Mouse (Mus musculus) MEL (cell line): Measurements from ENCODE around the gene Tnxb. TPM values are rescaled to one million over a fixed set of nuclear protein-coding genes. Genes with fewer than 3 reads are reported as not detected.
A peak's percentile ranks its signal among the peaks of the same experiment; 100 is the strongest.

ENCODE experiments used
- DNase-seq: peaks from one replicate; pipeline ENCODE4 v3.0.0; 2011; ENCODE audit warnings: low read depth, low spot score
- H3K27ac ChIP-seq: 2 replicates; pipeline ENCODE4 v1.5.1; 2012; ENCODE audit warnings: low read depth, mild to moderate bottlenecking, control low read depth, low read length, moderate library complexity; ENCODE audit not compliant: control insufficient read depth
- H3K27me3 ChIP-seq, 2 experiments: fragments of 150-350 bp in 1 of 2; sonication (generic) in 1 of 2; 2 replicates each; pipeline ENCODE4 v1.6.1; 2012; ENCODE audit warnings: low read length in 2 of 2, mild to moderate bottlenecking in 2 of 2, improper control_type of control experiment in 1 of 2, moderate library complexity in 1 of 2; ENCODE audit not compliant: insufficient read depth in 2 of 2, control insufficient read depth in 1 of 2
- H3K36me3 ChIP-seq, 2 experiments: 2 replicates each; pipeline ENCODE4 v1.6.1; 2012 to 2014; ENCODE audit warnings: low read length in 2 of 2, improper control_type of control experiment in 1 of 2, inconsistent platforms in 1 of 2, mild to moderate bottlenecking in 1 of 2; ENCODE audit not compliant: insufficient read depth in 2 of 2, control insufficient read depth in 1 of 2
- H3K4me1 ChIP-seq, 2 experiments: fragments of 150-350 bp in 1 of 2; sonication (generic) in 1 of 2; 2 replicates each; pipeline ENCODE4 v1.6.1; 2012; ENCODE audit warnings: low read length in 2 of 2, improper control_type of control experiment in 1 of 2, mild to moderate bottlenecking in 1 of 2; ENCODE audit not compliant: insufficient read depth in 2 of 2, control insufficient read depth in 1 of 2
- H3K4me3 ChIP-seq, 2 experiments: fragments of 150-350 bp in 1 of 2; sonication (generic) in 1 of 2; 2 replicates each; pipeline ENCODE4 v1.5.1; 2012; ENCODE audit warnings: low read depth in 2 of 2, low read length in 2 of 2, mild to moderate bottlenecking in 2 of 2, moderate library complexity in 2 of 2, control low read depth in 1 of 2, improper control_type of control experiment in 1 of 2; ENCODE audit not compliant: control insufficient read depth in 1 of 2, insufficient read depth in 1 of 2
- H3K79me2 ChIP-seq: 2 replicates; pipeline ENCODE4 v1.6.1; 2012; ENCODE audit warnings: mild to moderate bottlenecking, low read length, moderate library complexity; ENCODE audit not compliant: control insufficient read depth, poor library complexity, insufficient read depth
- H3K9ac ChIP-seq: 2 replicates; pipeline ENCODE4 v1.6.1; 2012; ENCODE audit warnings: low read depth, mild to moderate bottlenecking, control low read depth, low read length, moderate library complexity; ENCODE audit not compliant: control insufficient read depth, poor library complexity, severe bottlenecking
- H3K9me3 ChIP-seq: fragments of 150-350 bp; sonication (generic); replicated peaks from 2 replicates; pipeline ENCODE4 v1.6.1; 2012; ENCODE audit warnings: mild to moderate bottlenecking, low read length, improper control_type of control experiment, moderate library complexity; ENCODE audit not compliant: insufficient read depth
- CTCF ChIP-seq, 3 experiments: IDR thresholded peaks in 2 of 3; conservative IDR thresholded peaks in 1 of 3; 2 replicates each; pipeline ENCODE4 v1.5.1; 2011 to 2012; ENCODE audit warnings: low read length in 3 of 3, low read depth in 2 of 3, mild to moderate bottlenecking in 2 of 3, improper control_type of control experiment in 1 of 3, inconsistent platforms in 1 of 3, mixed read lengths in 1 of 3, moderate library complexity in 1 of 3; ENCODE audit not compliant: control insufficient read depth in 1 of 3, insufficient read depth in 1 of 3, poor library complexity in 1 of 3, severe bottlenecking in 1 of 3
- E2F4 ChIP-seq: IDR thresholded peaks from 2 replicates; pipeline ENCODE4 v1.6.1; 2011; ENCODE audit warnings: low read depth, low read length, improper control_type of control experiment, borderline replicate concordance
- ELF1 ChIP-seq: IDR thresholded peaks from 2 replicates; pipeline ENCODE4 v1.6.1; 2014; ENCODE audit warnings: low read depth, mild to moderate bottlenecking, inconsistent platforms, low read length, improper control_type of control experiment, moderate library complexity
- EP300 ChIP-seq, 2 experiments: IDR thresholded peaks; 2 replicates each; pipeline ENCODE4 v1.6.1; 2011; ENCODE audit warnings: improper control_type of control experiment in 2 of 2, low read length in 2 of 2, low read depth in 1 of 2, mild to moderate bottlenecking in 1 of 2
- GATA1 ChIP-seq: IDR thresholded peaks from 2 replicates; pipeline ENCODE4 v1.6.1; 2011; ENCODE audit warnings: low read depth, low read length, improper control_type of control experiment
- JUND ChIP-seq: IDR thresholded peaks from 2 replicates; pipeline ENCODE4 v1.6.1; 2011; ENCODE audit warnings: low read depth, mild to moderate bottlenecking, improper control_type of control experiment, low read length
- KAT2A ChIP-seq: conservative IDR thresholded peaks from 2 replicates; pipeline ENCODE4 v1.6.1; 2012; ENCODE audit warnings: low read depth, low read length, improper control_type of control experiment, inconsistent platforms
- MAFK ChIP-seq: IDR thresholded peaks from 2 replicates; pipeline ENCODE4 v1.6.1; 2011; ENCODE audit warnings: low read depth, mild to moderate bottlenecking, low read length, improper control_type of control experiment, borderline replicate concordance
- MAX ChIP-seq: IDR thresholded peaks from 2 replicates; pipeline ENCODE4 v1.6.1; 2011; ENCODE audit warnings: low read length, improper control_type of control experiment
- MEF2A ChIP-seq: IDR thresholded peaks from 2 replicates; pipeline ENCODE4 v1.6.1; 2014; ENCODE audit warnings: low read depth, mild to moderate bottlenecking, inconsistent platforms, low read length, improper control_type of control experiment; ENCODE audit not compliant: poor library complexity, insufficient replicate concordance, severe bottlenecking; ENCODE audit errors: extremely low read depth
- MXI1 ChIP-seq: IDR thresholded peaks from 2 replicates; pipeline ENCODE4 v1.6.1; 2011; ENCODE audit warnings: mild to moderate bottlenecking, low read depth, low read length, improper control_type of control experiment
- MYB ChIP-seq: IDR thresholded peaks from 2 replicates; pipeline ENCODE4 v1.6.1; 2011; ENCODE audit warnings: mild to moderate bottlenecking, low read depth, low read length, improper control_type of control experiment
- MYC ChIP-seq: IDR thresholded peaks from 2 replicates; pipeline ENCODE4 v1.6.1; 2011; ENCODE audit warnings: low read depth, mild to moderate bottlenecking, low read length, improper control_type of control experiment, moderate library complexity
- NRF1 ChIP-seq: IDR thresholded peaks from 2 replicates; pipeline ENCODE4 v1.6.1; 2014; ENCODE audit warnings: low read depth, mild to moderate bottlenecking, inconsistent platforms, low read length, improper control_type of control experiment, moderate library complexity; ENCODE audit not compliant: poor library complexity, insufficient read depth, severe bottlenecking
- POLR2AphosphoS2 ChIP-seq: IDR thresholded peaks from 2 replicates; pipeline ENCODE4 v1.6.1; 2011; ENCODE audit warnings: low read length, improper control_type of control experiment
- RAD21 ChIP-seq: IDR thresholded peaks from 2 replicates; pipeline ENCODE4 v1.6.1; 2011; ENCODE audit warnings: mild to moderate bottlenecking, low read depth, low read length, improper control_type of control experiment
- SMC3 ChIP-seq: IDR thresholded peaks from 2 replicates; pipeline ENCODE4 v1.6.1; 2011; ENCODE audit warnings: low read depth, low read length, improper control_type of control experiment
- TBP ChIP-seq: IDR thresholded peaks from 2 replicates; pipeline ENCODE4 v1.8.0; 2011; ENCODE audit warnings: low read depth, low read length, improper control_type of control experiment
- TCF12 ChIP-seq: IDR thresholded peaks from 2 replicates; pipeline ENCODE4 v1.6.1; 2014; ENCODE audit warnings: low read depth, mild to moderate bottlenecking, inconsistent platforms, low read length, improper control_type of control experiment, moderate library complexity
- USF1 ChIP-seq: IDR thresholded peaks from 2 replicates; pipeline ENCODE4 v1.6.1; 2014; ENCODE audit warnings: low read depth, mild to moderate bottlenecking, inconsistent platforms, low read length, improper control_type of control experiment, moderate library complexity
- ZKSCAN1 ChIP-seq: IDR thresholded peaks from 2 replicates; pipeline ENCODE4 v1.6.1; 2012; ENCODE audit warnings: low read depth, mild to moderate bottlenecking, inconsistent platforms, low read length, improper control_type of control experiment, moderate library complexity
- ZMIZ1 ChIP-seq: IDR thresholded peaks from 2 replicates; pipeline ENCODE4 v1.6.1; 2012; ENCODE audit warnings: low read depth, mild to moderate bottlenecking, inconsistent platforms, low read length, improper control_type of control experiment, moderate library complexity
- polyA plus RNA-seq, 2 experiments: library from polyadenylated mRNA; stranded (reverse) in 1 of 2; unstranded in 1 of 2; fragments of >175 nt in 1 of 2; fragments of >200 nt in 1 of 2; gene quantifications; 2 replicates each; pipeline versions ENCODE4 v1.2.1 to v1.2.4; 2012; ENCODE audit warnings: low replicate concordance in 2 of 2, low read depth in 1 of 2; ENCODE audit not compliant: insufficient read length in 2 of 2, insufficient read depth in 1 of 2, missing spikeins in 1 of 2
- total RNA-seq: library from RNA; depleted of rRNA; stranded (reverse); fragments of 300-350 nt; gene quantifications from 2 replicates; pipeline ENCODE4 v1.2.3, GENCODE M21; 2012; rRNA removed

Tnxb gene
- total RNA-seq (0.16 and 0.27 TPM in 2 replicates), polyA plus RNA-seq (under 1 TPM in 1 of 2 experiments, not detected in 1; 0.28 TPM)

DNA sequence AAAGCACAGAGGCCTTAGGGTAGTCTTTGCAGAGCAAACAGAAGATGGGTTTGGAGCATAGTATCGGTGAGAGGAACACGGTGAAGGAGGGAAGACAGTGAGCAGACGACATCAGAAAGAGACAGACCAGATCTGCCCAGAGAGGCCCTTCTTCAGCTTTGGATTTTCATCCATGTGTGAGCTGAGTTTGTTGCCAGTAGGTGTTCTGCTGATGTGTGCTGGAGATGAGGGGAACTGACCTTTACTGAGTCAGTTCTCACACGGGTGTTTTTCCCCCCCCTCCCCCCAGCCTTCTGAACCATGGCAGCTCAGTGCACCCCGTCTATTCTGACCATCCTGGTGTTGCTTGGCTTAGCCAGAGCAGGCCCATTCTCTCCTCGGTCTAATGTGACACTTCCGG is at the start of gene Tnxb:
Gene Tnxb, plus strand, starts transcription at position 301 of the 400 bp plus-strand sequence.
- H3K9me3 ChIP-seq: no peaks in the 10 kb centered on the region
- TF ChIP-seq MYC (no peak), ZMIZ1 (no peak), EP300 (IDR thresholded peaks at IDR 0.05; ENCODE audit: low read depth in 1 of 2, low read length in 2 of 2) (no peak), ZKSCAN1 (no peak), ELF1 (no peak), MAX (no peak), SMC3 (no peak), USF1 (no peak), GATA1 (no peak), NRF1 (no peak), MYB (no peak), POLR2AphosphoS2 (no peak), MXI1 (no peak), KAT2A (no peak)
- no peak within 1 kb of the TSS for H3K27ac ChIP-seq
- H3K4me1 ChIP-seq: no peaks in the 10 kb centered on the region
- no peaks in the 10 kb centered on the region for H3K79me2 ChIP-seq
- DNase-seq: no peak
- H3K9ac ChIP-seq: no peak within 1 kb of the TSS
- no peaks in the 10 kb centered on the region for H3K27me3 ChIP-seq
- no peaks in the 10 kb centered on the region for H3K36me3 ChIP-seq
- H3K4me3 ChIP-seq: no peak within 1 kb of the TSS

DNA sequence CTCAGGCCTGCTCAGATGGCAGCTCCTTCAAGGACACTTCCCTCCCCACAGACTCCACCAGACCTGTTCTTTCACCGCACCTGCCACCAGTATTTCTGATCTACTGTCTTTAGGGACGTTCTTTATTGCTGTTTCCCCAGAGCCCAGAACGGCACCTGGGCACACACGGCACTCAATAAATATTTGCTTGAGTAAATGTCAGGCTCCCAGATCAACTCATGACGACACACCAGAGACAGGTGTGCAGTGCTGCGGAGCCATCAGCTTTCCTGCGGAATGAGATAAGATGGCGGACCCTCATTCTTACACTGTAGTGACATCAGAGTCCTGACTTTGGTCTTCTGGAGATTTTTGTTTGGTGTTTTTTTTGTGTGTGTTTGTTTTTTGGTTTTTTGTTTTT is 49.3 kb upstream of the Tnxb start:
- H3K4me1 ChIP-seq: peaks cover 2 to 17% of the 10 kb centered on the region in 2 experiments; a peak in 3 of 4 replicates
- no peaks in the 10 kb centered on the region for H3K27me3 ChIP-seq
- H3K27ac ChIP-seq: no peak overlapping the region
- no peak for TF ChIP-seq MEF2A
- TF ChIP-seq, all 39 proteins: peak for 0
- no peak overlapping the region for H3K9ac ChIP-seq
- no peaks in the 10 kb centered on the region for H3K9me3 ChIP-seq
- H3K36me3 ChIP-seq: peaks cover 0 to 10% of the 10 kb centered on the region in 2 experiments; a peak in 3 of 4 replicates
- no peak overlapping the region for H3K4me3 ChIP-seq
- H3K79me2 ChIP-seq: peaks cover 5% of the 10 kb centered on the region
- DNase-seq: no peak

DNA sequence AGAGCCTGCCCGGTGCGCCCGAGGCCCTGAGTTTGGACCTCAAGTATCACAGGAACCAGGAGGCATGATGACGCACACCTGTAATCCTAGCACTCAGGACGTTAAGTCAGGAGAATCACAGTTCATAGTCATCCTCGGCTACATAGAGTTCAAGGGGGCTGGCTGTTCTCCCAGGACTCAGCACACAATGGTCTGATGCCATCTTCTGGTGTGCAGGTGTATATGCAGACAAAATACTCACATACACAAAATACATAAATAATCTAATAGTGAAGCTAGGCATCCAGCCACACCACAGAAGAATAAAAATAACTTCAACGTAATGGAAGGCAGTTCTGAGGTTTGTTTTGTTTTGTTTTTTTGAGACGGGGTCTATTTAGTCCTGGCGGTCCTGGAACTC is 47.2 kb upstream of the Tnxb start:
- H3K27ac ChIP-seq: no peak overlapping the region
- peaks cover 0 to 12% of the 10 kb centered on the region in 2 experiments; a peak in 3 of 4 replicates for H3K36me3 ChIP-seq
- no peak overlapping the region for H3K4me3 ChIP-seq
- H3K27me3 ChIP-seq: no peaks in the 10 kb centered on the region
- TF ChIP-seq TCF12 (no peak), CTCF (IDR thresholded peaks at IDR 0.05 in 2 of 3, conservative IDR thresholded peaks at IDR 0.05 in 1 of 3; ENCODE audit: control insufficient read depth in 1 of 3, insufficient read depth in 1 of 3, low read depth in 2 of 3, low read length in 3 of 3, poor library complexity in 1 of 3, severe bottlenecking in 1 of 3) (peak; percentile 20 to 54 (median 21); a peak in 4 of 6 replicates), MYC (no peak), RAD21 (peak; percentile 50), MAFK (no peak), JUND (no peak), SMC3 (peak; percentile 56), E2F4 (no peak), TBP (no peak)
- H3K9me3 ChIP-seq: no peaks in the 10 kb centered on the region
- peaks cover 16% of the 10 kb centered on the region for H3K79me2 ChIP-seq
- peaks cover 2 to 19% of the 10 kb centered on the region in 2 experiments; a peak in 3 of 4 replicates for H3K4me1 ChIP-seq
- DNase-seq: peak; percentile 42
- H3K9ac ChIP-seq: no peak overlapping the region
